7 mouse cellular contexts compared by ENCODE assay signal in genomic region chr11:109722711-109723110, GRCm38 (mm10). TPM values are rescaled to one million over a fixed set of nuclear protein-coding genes. Genes with fewer than 3 reads are reported as not detected.
DNase-seq lines count a peak whose midpoint lies in the region; ATAC-seq lines count a peak whose summit lies in the region.

No protein-coding gene starts in this region.

- ATAC-seq in heart, embryonic 16.5 days (replicated peaks; ENCODE audit: extremely low read depth, insufficient read depth, low FRiP score): no peak; the same call in 1 of the 2 replicates
- no peak for ATAC-seq in liver, embryonic 11.5 days (replicated peaks; ENCODE audit: low FRiP score)
- no peak for ATAC-seq in cerebellum, adult (ENCODE audit: insufficient number of reproducible peaks, low FRiP score, low TSS enrichment)

- H3K4me1 ChIP-seq in heart, embryonic 16.5 days (ENCODE audit: control insufficient read depth, insufficient read depth, low read length): peaks cover 17% of the 10 kb centered on the region
- H3K4me1 ChIP-seq in liver, embryonic 11.5 days (replicated peaks; ENCODE audit: control insufficient read depth, insufficient read depth, low read length): no peaks in the 10 kb centered on the region; the same call in 1 of the 2 replicates

- no peak overlapping the region for H3K9ac ChIP-seq in heart, embryonic 16.5 days (ENCODE audit: low read length)
- H3K9ac ChIP-seq in liver, embryonic 11.5 days (ENCODE audit: low read depth, low read length): no peak overlapping the region

- H3K4me3 ChIP-seq in heart, embryonic 16.5 days (ENCODE audit: low read length): no peak overlapping the region
- no peak overlapping the region for H3K4me3 ChIP-seq in liver, embryonic 11.5 days (ENCODE audit: low read depth, low read length)

- DNase-seq in urinary bladder, postnatal 14 days (ENCODE audit: low spot score): peak; percentile 11
- no peak for DNase-seq in urinary bladder, postnatal 10 days (ENCODE audit: low spot score)
- DNase-seq in liver, embryonic 11.5 days (ENCODE audit: low spot score): no peak
- no peak for DNase-seq in thymus, postnatal 0 days (ENCODE audit: low spot score)
- no peak for DNase-seq in urinary bladder, adult 2 months (ENCODE audit: low spot score)

- no peak overlapping the region for H3K27ac ChIP-seq in heart, embryonic 16.5 days (ENCODE audit: low read length)
- 0 out of 2 replicates have a peak overlapping the region, but pooled peaks have one; percentile 49 for H3K27ac ChIP-seq in liver, embryonic 11.5 days (ENCODE audit: low read depth, low read length)

- 39% methylated on average over 4 of the region's 4 CpGs for WGBS in heart, embryonic 16.5 days
- 27% methylated on average over 4 of the region's 4 CpGs for WGBS in liver, embryonic 11.5 days

- H3K4me2 ChIP-seq in heart, embryonic 16.5 days (ENCODE audit: low read depth, low read length): peak overlapping the region; percentile 98; the same call in 1 of the 2 replicates
- H3K4me2 ChIP-seq in liver, embryonic 11.5 days: peak overlapping the region; percentile 77

- no peaks in the 10 kb centered on the region for H3K36me3 ChIP-seq in heart, embryonic 16.5 days (ENCODE audit: control insufficient read depth, insufficient read depth)
- no peaks in the 10 kb centered on the region for H3K36me3 ChIP-seq in liver, embryonic 11.5 days (ENCODE audit: control insufficient read depth, insufficient read depth, low read length)

- H3K9me3 ChIP-seq in heart, embryonic 16.5 days (replicated peaks; ENCODE audit: control insufficient read depth, low read length): no peaks in the 10 kb centered on the region
- no peaks in the 10 kb centered on the region for H3K9me3 ChIP-seq in liver, embryonic 11.5 days (ENCODE audit: control insufficient read depth, low read length)

- H3K27me3 ChIP-seq in heart, embryonic 16.5 days (ENCODE audit: control insufficient read depth, insufficient read depth, low read length): no peaks in the 10 kb centered on the region
- H3K27me3 ChIP-seq in liver, embryonic 11.5 days (replicated peaks; ENCODE audit: control insufficient read depth, insufficient read depth, low read length): peaks cover 18% of the 10 kb centered on the region

RNA-seq across cellular contexts. Expression of gene Fam20a, which starts 0.6 kb away (rescaled TPM):
- polyA plus RNA-seq in heart, embryonic 16.5 days (2015; fragmentation: Nextera tagmentation; extraction: Ambion mirVana): 3.1 and 3.4 TPM in 2 replicates
- 7.8 and 8.7 TPM in 2 replicates for polyA plus RNA-seq in liver, embryonic 11.5 days (2014; fragmentation: Nextera tagmentation; extraction: Ambion mirVana)
- polyA plus RNA-seq in thymus, postnatal 0 days (2015; fragmentation: Nextera tagmentation; extraction: Ambion mirVana): 1.8 and 2.3 TPM in 2 replicates
- polyA plus RNA-seq in urinary bladder, adult 2 months (2012; rRNA removed): 10.6 and 11.8 TPM in 2 replicates
